Mouse (Mus musculus) heart, postnatal 0 days (tissue): ENCODE results near the gene Lmf1. TPM values are rescaled to one million over a fixed set of nuclear protein-coding genes. Genes with fewer than 3 reads are reported as not detected.
A peak's percentile ranks its signal among the peaks of the same experiment; 100 is the strongest.

Source experiments
- ATAC-seq: fragments of 200-750 bp; cut with Nextera tagmentation; 2 replicates; pipeline ENCODE4 v1.8.0; 2017; ENCODE audit warnings: low read depth, moderate number of reproducible peaks, moderate library complexity; ENCODE audit not compliant: insufficient read depth
- DNase-seq: peaks from one replicate; pipeline ENCODE4 v3.0.0-alpha.2; 2016; ENCODE audit warnings: low spot score
- H3K27ac ChIP-seq: fragments of 300-500 bp; sonication (generic); 2 replicates; pipeline ENCODE4 v1.5.1; 2014; ENCODE audit warnings: low read depth, mild to moderate bottlenecking
- H3K27me3 ChIP-seq: fragments of 300-500 bp; sonication (generic); 2 replicates; pipeline ENCODE4 v1.6.1; 2014; ENCODE audit warnings: low read length, mixed read lengths; ENCODE audit not compliant: control insufficient read depth, insufficient read depth
- H3K36me3 ChIP-seq: fragments of 300-500 bp; sonication (generic); replicated peaks from 2 replicates; pipeline ENCODE4 v1.6.1; 2014; ENCODE audit warnings: low read length, mixed read lengths; ENCODE audit not compliant: control insufficient read depth, insufficient read depth
- H3K4me1 ChIP-seq: fragments of 300-500 bp; sonication (generic); 2 replicates; pipeline ENCODE4 v1.6.1; 2014; ENCODE audit warnings: antibody characterized with exemption; ENCODE audit not compliant: control insufficient read depth, insufficient read depth
- H3K4me2 ChIP-seq: fragments of 300-500 bp; sonication (generic); 2 replicates; pipeline ENCODE4 v1.6.1; 2014; ENCODE audit warnings: low read depth, mild to moderate bottlenecking, low read length, moderate library complexity
- H3K4me3 ChIP-seq: fragments of 300-500 bp; sonication (generic); 2 replicates; pipeline ENCODE4 v1.5.1; 2014; ENCODE audit warnings: low read depth, low read length
- H3K9ac ChIP-seq: fragments of 300-500 bp; sonication (generic); replicated peaks from 2 replicates; pipeline ENCODE4 v1.6.1; 2014; ENCODE audit warnings: low read depth, low read length, mixed read lengths
- H3K9me3 ChIP-seq: fragments of 300-500 bp; sonication (generic); replicated peaks from 2 replicates; pipeline ENCODE4 v1.6.1; 2016; ENCODE audit warnings: low read length; ENCODE audit not compliant: control insufficient read depth
- CTCF ChIP-seq: IDR thresholded peaks from 2 replicates; pipeline ENCODE4 v1.5.1; 2016; ENCODE audit warnings: antibody characterized with exemption, control low read depth, low read depth
- EP300 ChIP-seq: IDR thresholded peaks from 2 replicates; pipeline ENCODE4 v1.6.1; 2016; ENCODE audit warnings: antibody characterized with exemption, low read depth
- WGBS: fragments of 180-500 bp; shearing (Covaris S2); extraction: QIAGEN DNeasy Blood & Tissue Kit; methylation state at CpG from one replicate; pipeline ENCODE4 v1.1.7; 2014; 5-methylcytosine and 5-hydroxymethylcytosine counted together
- polyA plus RNA-seq: library from polyadenylated mRNA; unstranded; fragments of >200 nt; fragmentation: Nextera tagmentation; extraction: Ambion mirVana; gene quantifications from 2 replicates; pipeline ENCODE4 v1.2.1, GENCODE M21; 2015
- total RNA-seq: library from RNA; depleted of rRNA; stranded (reverse); fragments of >200 nt; gene quantifications from 2 replicates; pipeline ENCODE4 v1.2.3, GENCODE M21; 2014; ENCODE audit warnings: low replicate concordance

Gene Lmf1
- total and polyA plus RNA-seq, 2 experiments from 2014 or later = 30.6 to 44.9 TPM

DNA sequence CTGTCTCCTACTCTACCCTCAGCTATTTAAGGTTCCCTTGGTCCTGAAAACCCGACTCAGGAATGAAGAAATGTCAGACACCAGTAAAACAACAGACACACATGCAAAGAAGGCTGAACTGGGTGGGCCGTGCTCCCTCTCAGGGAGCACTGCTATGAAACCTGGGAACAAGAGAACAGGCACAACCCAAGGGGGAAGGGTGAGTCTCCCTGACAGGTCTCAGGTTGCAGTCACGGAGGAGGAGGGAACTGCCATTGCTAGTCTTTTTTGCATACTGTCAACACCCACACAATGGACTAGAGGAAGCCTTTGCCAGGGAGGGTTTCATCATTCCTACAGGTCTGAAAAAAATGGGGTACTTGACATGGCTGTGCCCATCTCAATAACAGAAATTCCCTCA, 31.9 kb upstream of the Lmf1 start:
- no peaks in the 10 kb centered on the region for H3K27me3 ChIP-seq
- no peak for TF ChIP-seq EP300
- TF ChIP-seq CTCF = no peak
- no peaks in the 10 kb centered on the region for H3K36me3 ChIP-seq
- H3K4me3 ChIP-seq = no peak overlapping the region
- no peaks in the 10 kb centered on the region for H3K9me3 ChIP-seq
- 47% methylated on average over 3 of the region's 3 CpGs for WGBS
- H3K4me2 ChIP-seq = no peak overlapping the region
- H3K27ac ChIP-seq = no peak overlapping the region
- H3K4me1 ChIP-seq = no peaks in the 10 kb centered on the region
- H3K9ac ChIP-seq = no peak overlapping the region
- ATAC-seq = no peak
- DNase-seq = no peak

DNA sequence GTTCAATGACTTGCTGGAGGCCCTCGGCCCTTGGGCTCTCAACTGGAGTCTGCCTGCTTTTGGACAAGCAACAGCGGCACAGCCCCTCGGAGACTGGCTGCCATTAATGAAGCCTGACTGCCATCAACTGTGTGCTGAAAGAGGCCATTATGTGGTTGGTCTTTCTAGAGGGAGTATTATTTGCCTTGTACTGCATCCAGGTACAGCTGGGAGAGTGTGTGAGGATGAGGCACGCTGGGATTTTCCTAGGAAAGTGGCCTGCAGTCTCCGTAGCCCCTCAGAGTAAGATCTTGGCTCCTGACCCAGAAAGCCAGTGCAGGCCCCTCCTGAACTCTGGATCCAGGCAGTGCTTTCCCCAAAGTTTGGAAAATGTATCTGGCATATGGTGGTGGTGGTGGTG, 28.9 kb upstream of the Lmf1 start:
- Histone ChIP-seq H3K4me3 (no peak overlapping the region), H3K9me3 (no peaks in the 10 kb centered on the region), H3K4me2 (no peak overlapping the region), H3K36me3 (no peaks in the 10 kb centered on the region), H3K4me1 (no peaks in the 10 kb centered on the region), H3K27me3 (no peaks in the 10 kb centered on the region), H3K27ac (no peak overlapping the region), H3K9ac (no peak overlapping the region)
- DNase-seq (no peak), ATAC-seq (no peak)
- WGBS = 85% methylated on average over 5 of the region's 5 CpGs
- TF ChIP-seq EP300 (no peak), CTCF (no peak)

DNA sequence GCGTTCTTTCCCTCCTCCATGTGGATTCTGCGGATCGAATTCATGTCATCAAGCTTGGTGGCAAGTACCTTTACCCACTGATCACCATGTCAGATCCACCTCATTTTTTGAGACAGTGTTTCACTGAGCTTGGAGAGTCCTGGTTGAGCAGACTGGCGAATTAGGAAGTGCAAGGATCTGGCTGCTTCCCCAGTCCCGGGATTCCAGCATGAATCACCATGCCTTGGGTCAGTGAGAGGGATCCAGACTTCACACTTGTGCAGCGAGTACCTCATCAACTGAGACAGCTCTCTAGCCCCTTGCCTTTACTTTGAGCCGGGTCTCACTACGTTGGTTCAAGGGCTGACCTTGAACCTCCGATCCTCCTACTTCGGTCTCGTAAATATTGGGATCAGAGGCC, 27.6 kb upstream of the Lmf1 start:
- ATAC-seq (no peak), DNase-seq (no peak)
- H3K27ac ChIP-seq = no peak overlapping the region
- no peak overlapping the region for H3K4me2 ChIP-seq
- H3K9me3 ChIP-seq = no peaks in the 10 kb centered on the region
- no peak overlapping the region for H3K9ac ChIP-seq
- H3K4me3 ChIP-seq = no peak overlapping the region
- WGBS = 83% methylated on average over 11 of the region's 11 CpGs
- no peaks in the 10 kb centered on the region for H3K36me3 ChIP-seq
- TF ChIP-seq EP300 = no peak
- TF ChIP-seq CTCF = no peak
- H3K4me1 ChIP-seq = 0 out of 2 replicates have a peak, but pooled peaks cover 5% of the 10 kb centered on the region
- H3K27me3 ChIP-seq = peaks cover 4% of the 10 kb centered on the region; the same call in 1 of the 2 replicates

DNA sequence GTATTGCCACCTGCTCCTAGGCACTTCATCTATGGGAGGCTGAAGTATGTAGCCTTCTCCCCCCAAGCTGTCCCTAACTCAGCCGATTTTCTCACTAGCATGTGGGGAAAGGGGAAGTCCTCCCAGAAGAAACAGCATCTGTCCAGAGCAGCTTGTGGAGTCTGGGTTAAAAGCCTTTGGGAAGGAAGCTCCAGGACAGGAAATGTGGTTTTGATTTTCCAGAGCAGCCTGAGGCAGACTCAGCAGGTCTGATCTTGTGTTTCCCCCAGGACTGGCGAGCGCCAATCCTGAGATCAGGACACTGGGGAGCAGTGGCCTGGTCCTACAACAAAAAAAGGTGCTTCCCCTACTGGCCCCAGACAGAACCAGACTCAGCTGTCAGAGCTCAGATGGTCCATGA, 23.7 kb upstream of the Lmf1 start:
- Histone ChIP-seq H3K27ac (no peak overlapping the region), H3K36me3 (no peaks in the 10 kb centered on the region), H3K4me2 (no peak overlapping the region), H3K9ac (no peak overlapping the region), H3K27me3 (peaks cover 9% of the 10 kb centered on the region; the same call in 1 of the 2 replicates), H3K9me3 (no peaks in the 10 kb centered on the region), H3K4me3 (no peak overlapping the region), H3K4me1 (peaks cover 11% of the 10 kb centered on the region; the same call in 1 of the 2 replicates)
- ATAC-seq = 0 out of 2 replicates have a peak, but pooled peaks have one; percentile 33
- TF ChIP-seq CTCF = no peak
- TF ChIP-seq EP300 = no peak
- DNase-seq = peak; percentile 11
- WGBS = 40% methylated on average over 3 of the region's 3 CpGs

DNA sequence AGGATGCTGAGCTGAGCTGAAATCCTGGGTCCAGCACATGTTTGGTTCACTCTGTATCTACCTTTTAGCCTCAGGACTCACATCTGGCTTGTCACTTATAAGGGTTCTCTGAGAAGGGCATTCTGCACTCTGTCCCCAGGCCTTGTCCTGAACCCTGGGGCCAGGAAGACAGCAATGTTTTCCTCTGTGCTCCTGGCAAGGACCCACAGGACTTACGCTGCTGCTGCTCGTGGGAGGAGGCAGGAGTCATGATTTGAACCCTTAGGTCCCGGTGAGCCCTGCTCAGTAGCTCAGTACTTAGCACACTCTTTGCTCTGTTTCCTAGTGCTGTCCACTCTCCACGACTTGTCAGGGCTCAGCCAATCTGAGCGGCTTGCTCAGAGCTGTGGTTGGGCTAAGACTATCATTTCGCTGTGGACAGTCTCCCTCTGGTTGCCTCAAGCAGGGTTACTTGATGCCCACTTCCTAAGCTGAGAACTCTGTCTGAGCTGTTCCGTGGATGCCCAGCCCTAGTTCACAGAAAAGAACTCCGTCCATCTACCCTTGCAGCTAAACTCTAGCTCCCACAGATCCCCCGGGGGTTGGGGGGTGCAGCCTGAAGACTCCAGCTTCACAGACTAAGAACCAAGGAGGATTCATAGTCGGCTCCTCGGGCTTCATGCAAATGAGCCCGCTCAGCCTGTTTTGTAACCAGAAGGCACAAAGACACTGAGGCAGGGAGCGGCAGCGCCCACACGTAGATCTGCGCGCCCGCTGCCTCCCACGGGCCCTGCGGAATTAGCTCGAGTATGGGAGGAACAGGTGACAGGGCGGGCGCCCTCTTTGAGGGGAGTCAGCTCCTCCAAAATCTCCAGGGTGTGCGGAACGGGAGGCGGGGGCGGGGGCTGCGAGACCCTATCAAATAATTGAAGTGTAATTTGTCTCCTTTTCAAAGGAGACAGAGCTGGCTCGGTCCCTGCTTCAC, 22.9 kb upstream of the Lmf1 start:
- WGBS = 11% methylated on average over 29 of the region's 29 CpGs
- H3K27me3 ChIP-seq = peaks cover 9% of the 10 kb centered on the region; the same call in 1 of the 2 replicates
- peak overlapping the region; percentile 58 for H3K4me2 ChIP-seq
- TF ChIP-seq CTCF (no peak), EP300 (no peak)
- no peaks in the 10 kb centered on the region for H3K36me3 ChIP-seq
- H3K4me3 ChIP-seq = peak overlapping the region; percentile 18
- ATAC-seq = no peak
- no peak overlapping the region for H3K27ac ChIP-seq
- H3K4me1 ChIP-seq = peaks cover 17% of the 10 kb centered on the region
- DNase-seq = peak; percentile 13
- 0 out of 2 replicates have a peak overlapping the region, but pooled peaks have one; percentile 14 for H3K9ac ChIP-seq
- H3K9me3 ChIP-seq = no peaks in the 10 kb centered on the region
